Mouse (Mus musculus): ENCODE measurements around the gene Tirap.

The Tirap gene

GRCm38 (mm10) chr9:35145118-35145517 lies 55.0 kb downstream of the Tirap start:
- no peak for DNase-seq

- DNase-seq = no peak
These were observed 57.9 kb downstream of the Tirap start for GRCm38 (mm10) chr9:35142221-35142620.

- DNase-seq = no peak
These were observed 60.8 kb downstream of the Tirap start for GRCm38 (mm10) chr9:35139231-35139744.

- DNase-seq = no peak
These were observed 62.1 kb downstream of the Tirap start for GRCm38 (mm10) chr9:35138029-35138428.

- no peak for DNase-seq
These were observed 64.5 kb downstream of the Tirap start for GRCm38 (mm10) chr9:35135575-35135974.

Data from kidney, adult 8-10 months (tissue).